Mouse (Mus musculus) liver, embryonic 11.5 days (tissue): ENCODE results near the gene Litaf. TPM values are rescaled to one million over a fixed set of nuclear protein-coding genes. Genes with fewer than 3 reads are reported as not detected.

Experiments
- ATAC-seq: fragments of 200-750 bp; cut with Nextera tagmentation; replicated peaks from 2 replicates; pipeline ENCODE4 v1.8.0; 2017; ENCODE audit warnings: moderate number of reproducible peaks, mild to moderate bottlenecking, moderate TSS enrichment, moderate library complexity; ENCODE audit not compliant: low FRiP score
- DNase-seq: peaks from one replicate; pipeline ENCODE4 v3.0.0-alpha.2; 2017; ENCODE audit warnings: low spot score
- H3K27ac ChIP-seq: fragments of 300-500 bp; sonication (generic); 2 replicates; pipeline ENCODE4 v1.5.1; 2014; ENCODE audit warnings: mild to moderate bottlenecking, low read depth, low read length, control low read depth
- H3K27me3 ChIP-seq: fragments of 300-500 bp; sonication (generic); replicated peaks from 2 replicates; pipeline ENCODE4 v1.6.1; 2014; ENCODE audit warnings: low read length, mixed read lengths; ENCODE audit not compliant: control insufficient read depth, insufficient read depth
- H3K36me3 ChIP-seq: fragments of 300-500 bp; sonication (generic); 2 replicates; pipeline ENCODE4 v1.6.1; 2014; ENCODE audit warnings: mild to moderate bottlenecking, low read length, moderate library complexity, mixed read lengths; ENCODE audit not compliant: control insufficient read depth, insufficient read depth
- H3K4me1 ChIP-seq: fragments of 300-500 bp; sonication (generic); replicated peaks from 2 replicates; pipeline ENCODE4 v1.6.1; 2014; ENCODE audit warnings: low read length, mixed read lengths; ENCODE audit not compliant: control insufficient read depth, insufficient read depth
- H3K4me2 ChIP-seq: fragments of 300-500 bp; sonication (generic); 2 replicates; pipeline ENCODE4 v1.6.1; 2014; ENCODE audit warnings: mild to moderate bottlenecking, control low read depth, moderate library complexity
- H3K4me3 ChIP-seq: fragments of 300-500 bp; sonication (generic); 2 replicates; pipeline ENCODE4 v1.5.1; 2014; ENCODE audit warnings: low read depth, low read length, control low read depth
- H3K9ac ChIP-seq: fragments of 300-500 bp; sonication (generic); 2 replicates; pipeline ENCODE4 v1.6.1; 2014; ENCODE audit warnings: low read depth, low read length, control low read depth
- H3K9me3 ChIP-seq: fragments of 300-500 bp; sonication (generic); 2 replicates; pipeline ENCODE4 v1.6.1; 2016; ENCODE audit warnings: low read length, inconsistent platforms, mixed read lengths; ENCODE audit not compliant: control insufficient read depth
- WGBS: fragments of 180-500 bp; shearing (Covaris S2); extraction: QIAGEN DNeasy Blood & Tissue Kit; methylation state at CpG from one replicate; pipeline ENCODE4 v1.1.7; 2014; 5-methylcytosine and 5-hydroxymethylcytosine counted together
- polyA plus RNA-seq: library from polyadenylated mRNA; unstranded; fragments of >200 nt; fragmentation: Nextera tagmentation; extraction: Ambion mirVana; gene quantifications from 2 replicates; pipeline ENCODE4 v1.2.1, GENCODE M21; 2014

The Litaf gene
- polyA plus RNA-seq, 1 experiment from 2014 or later, result 53.6 TPM

DNA sequence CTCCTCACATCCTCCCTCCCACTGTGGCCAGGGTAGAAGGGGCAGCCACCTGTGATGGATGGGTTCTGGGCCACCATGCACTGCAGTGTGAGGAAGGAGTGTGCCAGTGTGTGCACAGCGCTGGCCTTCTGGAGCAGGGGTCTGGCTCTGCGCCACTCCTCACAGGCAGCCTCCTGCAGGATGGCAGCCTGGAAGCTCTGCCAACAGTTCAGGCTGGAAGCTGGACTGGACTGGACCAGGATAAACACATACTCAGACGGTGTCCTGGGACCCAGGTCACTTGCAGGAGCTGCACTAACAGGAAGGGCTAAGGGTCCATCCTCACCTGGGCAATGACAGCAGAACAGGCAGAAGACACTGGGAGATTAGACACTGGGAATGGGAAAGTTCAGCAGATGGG, 132.6 kb downstream of the Litaf start:
- Histone ChIP-seq H3K4me3 (no peak overlapping the region), H3K27me3 (no peaks in the 10 kb centered on the region), H3K27ac (no peak overlapping the region), H3K4me2 (no peak overlapping the region), H3K4me1 (0 out of 2 replicates have a peak, but pooled peaks cover 3% of the 10 kb centered on the region), H3K9ac (no peak overlapping the region), H3K36me3 (no peaks in the 10 kb centered on the region), H3K9me3 (peaks cover 4% of the 10 kb centered on the region; the same call in 1 of the 2 replicates)
- ATAC-seq (no peak), DNase-seq (no peak)
- WGBS, result 75% methylated on average over 3 of the region's 3 CpGs

- H3K4me1 ChIP-seq, result no peaks in the 10 kb centered on the region
- WGBS, result 68% methylated on average over 1 of the region's 1 CpGs
- H3K27ac ChIP-seq, result no peak overlapping the region
- H3K36me3 ChIP-seq, result no peaks in the 10 kb centered on the region
- peaks cover 4% of the 10 kb centered on the region; the same call in 1 of the 2 replicates for H3K9me3 ChIP-seq
- H3K9ac ChIP-seq, result no peak overlapping the region
- DNase-seq, result no peak
- no peak overlapping the region for H3K4me2 ChIP-seq
- H3K4me3 ChIP-seq, result no peak overlapping the region
- H3K27me3 ChIP-seq, result no peaks in the 10 kb centered on the region
- no peak for ATAC-seq
Observed at GRCm38 (mm10) chr16:10927026-10927425, 138.9 kb downstream of the Litaf start.

DNA sequence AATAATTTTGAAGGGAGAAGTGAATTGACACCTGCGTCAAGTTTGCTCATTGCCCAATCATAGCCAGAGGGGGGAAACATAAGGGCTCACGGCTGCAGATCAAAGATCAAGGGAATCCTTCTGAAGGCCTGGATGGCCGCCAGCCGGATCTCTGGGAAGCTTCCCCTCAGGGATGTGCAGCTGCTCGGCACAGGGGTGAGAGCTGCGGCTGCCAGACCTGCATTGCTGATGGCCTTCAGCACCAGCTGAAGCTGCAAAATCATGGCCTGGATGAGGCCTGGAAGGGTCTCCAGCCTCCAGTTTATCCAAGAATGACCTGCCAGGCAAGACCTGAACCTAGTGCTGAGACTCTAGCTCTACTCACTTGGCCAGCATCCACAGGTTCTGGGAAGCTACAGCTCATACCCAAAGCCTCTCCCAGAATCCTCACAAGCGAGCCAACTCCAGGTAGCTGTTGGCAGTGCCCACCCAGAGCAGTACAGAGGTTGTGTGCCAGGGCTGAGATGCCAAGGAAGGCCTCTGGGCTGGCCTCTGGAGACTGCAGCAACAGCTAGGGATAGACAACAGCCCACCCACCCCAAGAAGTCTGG, 140.3 kb downstream of the Litaf start:
- ATAC-seq (no peak), DNase-seq (no peak)
- 51% methylated on average over 7 of the region's 7 CpGs for WGBS
- no peaks in the 10 kb centered on the region for H3K27me3 ChIP-seq
- no peak overlapping the region for H3K4me3 ChIP-seq
- H3K9me3 ChIP-seq, result peaks cover 2% of the 10 kb centered on the region; the same call in 1 of the 2 replicates
- H3K36me3 ChIP-seq, result no peaks in the 10 kb centered on the region
- H3K27ac ChIP-seq, result no peak overlapping the region
- no peaks in the 10 kb centered on the region for H3K4me1 ChIP-seq
- H3K9ac ChIP-seq, result no peak overlapping the region
- no peak overlapping the region for H3K4me2 ChIP-seq

DNA sequence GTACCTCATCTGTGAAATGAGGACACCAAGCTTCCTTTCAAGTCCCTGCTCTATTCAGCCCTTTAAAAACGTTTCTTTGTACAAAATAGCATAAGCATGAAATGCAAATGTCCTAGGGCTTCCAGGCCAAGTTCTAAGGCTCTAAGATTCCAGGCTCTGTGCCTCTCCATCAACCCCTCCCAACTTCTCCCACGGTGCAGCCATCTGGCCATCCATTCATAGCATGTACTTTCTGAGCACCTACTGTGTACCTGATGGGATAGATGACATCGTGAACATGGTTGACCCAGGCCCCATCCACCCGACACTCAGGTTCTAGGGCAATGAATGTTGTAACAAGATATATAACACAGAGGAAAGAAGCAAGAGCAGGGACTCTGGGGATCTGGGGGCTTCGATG, 142.4 kb downstream of the Litaf start:
- WGBS, result 70% methylated on average over 5 of the region's 5 CpGs
- Histone ChIP-seq H3K27me3 (no peaks in the 10 kb centered on the region), H3K9ac (no peak overlapping the region), H3K36me3 (no peaks in the 10 kb centered on the region), H3K4me2 (no peak overlapping the region), H3K9me3 (no peaks in the 10 kb centered on the region), H3K4me3 (no peak overlapping the region), H3K4me1 (no peaks in the 10 kb centered on the region), H3K27ac (no peak overlapping the region)
- ATAC-seq (no peak), DNase-seq (no peak)

DNA sequence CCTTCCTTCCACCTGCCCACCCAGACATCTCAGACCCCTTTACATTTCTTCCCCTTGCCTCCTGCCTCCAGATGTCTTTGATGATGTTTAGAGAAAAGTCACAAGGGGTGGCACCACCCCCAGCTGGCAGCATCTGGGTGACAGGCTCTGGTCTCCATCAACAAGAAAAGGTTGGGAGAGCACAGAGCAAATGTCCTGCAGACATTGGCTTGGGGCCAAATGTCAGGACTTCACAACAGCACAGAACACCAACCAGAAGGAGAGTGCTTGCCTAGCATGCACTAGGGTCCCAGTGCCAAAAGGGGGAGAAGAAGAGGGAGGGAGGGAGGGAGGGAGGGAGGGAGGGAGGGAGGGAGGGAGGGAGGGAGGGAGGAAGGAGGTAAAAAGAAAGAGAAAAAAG, 146.1 kb downstream of the Litaf start:
- Histone ChIP-seq H3K9me3 (no peaks in the 10 kb centered on the region), H3K27me3 (no peaks in the 10 kb centered on the region), H3K36me3 (no peaks in the 10 kb centered on the region), H3K27ac (no peak overlapping the region), H3K9ac (no peak overlapping the region), H3K4me2 (no peak overlapping the region), H3K4me3 (no peak overlapping the region), H3K4me1 (no peaks in the 10 kb centered on the region)
- DNase-seq (no peak), ATAC-seq (no peak)

- H3K4me2 ChIP-seq, result no peak overlapping the region
- ATAC-seq (no peak), DNase-seq (no peak)
- WGBS, result 69% methylated on average over 3 of the region's 3 CpGs
- H3K27me3 ChIP-seq, result no peaks in the 10 kb centered on the region
- no peak overlapping the region for H3K9ac ChIP-seq
- no peak overlapping the region for H3K27ac ChIP-seq
- H3K4me1 ChIP-seq, result no peaks in the 10 kb centered on the region
- no peaks in the 10 kb centered on the region for H3K9me3 ChIP-seq
- no peak overlapping the region for H3K4me3 ChIP-seq
- no peaks in the 10 kb centered on the region for H3K36me3 ChIP-seq
Observed at GRCm38 (mm10) chr16:10916271-10916670, 149.7 kb downstream of the Litaf start.

GRCm38 (mm10) chr16:10915066-10915465, 150.9 kb downstream of the Litaf start:
- H3K9me3 ChIP-seq, result no peaks in the 10 kb centered on the region
- H3K27ac ChIP-seq, result no peak overlapping the region
- no peak for DNase-seq
- H3K9ac ChIP-seq, result no peak overlapping the region
- no peaks in the 10 kb centered on the region for H3K27me3 ChIP-seq
- no peaks in the 10 kb centered on the region for H3K36me3 ChIP-seq
- ATAC-seq, result no peak
- WGBS, result 90% methylated on average over 4 of the region's 4 CpGs
- H3K4me3 ChIP-seq, result no peak overlapping the region
- no peak overlapping the region for H3K4me2 ChIP-seq
- no peaks in the 10 kb centered on the region for H3K4me1 ChIP-seq

DNA sequence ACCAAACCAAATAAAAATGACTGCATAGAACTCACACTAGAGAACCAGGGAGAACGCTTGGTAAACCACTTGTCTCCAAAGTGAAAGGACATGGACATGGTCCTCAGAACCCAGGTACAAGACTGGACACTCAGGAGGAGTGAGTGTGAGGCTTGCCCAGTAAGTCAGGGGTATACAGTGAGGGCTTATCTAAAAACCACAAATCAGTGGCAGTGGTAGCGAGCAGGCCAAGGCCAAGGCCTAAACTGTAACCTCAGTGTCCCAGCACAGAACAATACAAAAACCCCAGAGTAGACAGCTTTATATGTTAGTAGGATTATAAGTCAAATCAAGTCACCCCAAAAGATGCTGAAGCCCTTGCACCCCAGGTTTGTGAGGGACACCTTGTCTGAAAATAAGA, 154.9 kb downstream of the Litaf start:
- WGBS, result 68% methylated on average over 2 of the region's 2 CpGs
- H3K9me3 ChIP-seq, result no peaks in the 10 kb centered on the region
- no peak overlapping the region for H3K4me3 ChIP-seq
- no peaks in the 10 kb centered on the region; the same call in 1 of the 2 replicates for H3K4me1 ChIP-seq
- H3K9ac ChIP-seq, result no peak overlapping the region
- DNase-seq, result no peak
- H3K4me2 ChIP-seq, result no peak overlapping the region
- no peak for ATAC-seq
- H3K27ac ChIP-seq, result no peak overlapping the region
- H3K27me3 ChIP-seq, result no peaks in the 10 kb centered on the region
- H3K36me3 ChIP-seq, result no peaks in the 10 kb centered on the region

- Histone ChIP-seq H3K9ac (no peak overlapping the region), H3K27me3 (no peaks in the 10 kb centered on the region), H3K36me3 (no peaks in the 10 kb centered on the region), H3K4me3 (no peak overlapping the region), H3K4me1 (peaks cover 2% of the 10 kb centered on the region), H3K27ac (no peak overlapping the region), H3K9me3 (no peaks in the 10 kb centered on the region), H3K4me2 (no peak overlapping the region)
- ATAC-seq, result no peak
- no peak for DNase-seq
- WGBS, result 73% methylated on average over 7 of the region's 7 CpGs
Observed at GRCm38 (mm10) chr16:10910541-10910940, 155.4 kb downstream of the Litaf start.
